Mouse (Mus musculus): ENCODE results near the gene Ms4a5. TPM values are rescaled to one million over a fixed set of nuclear protein-coding genes. Genes with fewer than 3 reads are reported as not detected.
"Not testable (repeated sequence)": the region's sequence is repeated elsewhere in the genome, so short reads cannot be mapped to it uniquely, and the experiment has no call there.

The Ms4a5 gene
- not detected in 2 replicates for polyA plus RNA-seq (2014; fragmentation: Nextera tagmentation; extraction: Ambion mirVana)

DNA sequence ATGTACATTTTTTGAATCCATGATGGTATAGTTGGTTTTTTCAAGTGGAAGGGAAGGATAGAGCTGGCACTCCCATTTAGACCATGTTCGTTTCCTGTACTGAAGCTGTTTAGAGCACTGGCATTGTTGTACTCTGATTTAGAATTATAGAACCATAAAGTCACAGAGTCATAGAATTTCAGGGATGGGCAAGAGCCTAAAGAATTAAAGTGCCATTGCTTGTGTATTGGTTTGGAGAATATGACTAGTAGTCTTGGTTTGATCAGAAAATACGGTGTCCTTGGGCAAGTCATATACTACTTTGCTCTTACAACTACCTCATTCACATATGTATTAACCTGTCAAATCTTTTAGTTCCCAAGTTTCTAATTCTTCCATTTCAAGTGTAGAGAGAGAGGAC is at the start of gene Ms4a5:
TSS of gene Ms4a5 (minus strand) at position 101 of the 400 bp plus-strand sequence.
- WGBS = 96% methylated on average over 2 of the region's 2 CpGs
- Histone ChIP-seq H3K27ac (ENCODE audit: low read depth, low read length) (no peak within 1 kb of the TSS), H3K27me3 (ENCODE audit: control insufficient read depth, insufficient read depth, low read length) (no peaks in the 10 kb centered on the region), H3K4me1 (ENCODE audit: control insufficient read depth, insufficient read depth, low read length) (no peaks in the 10 kb centered on the region), H3K36me3 (ENCODE audit: control insufficient read depth, insufficient read depth, low read length) (no peaks in the 10 kb centered on the region), H3K4me3 (ENCODE audit: low read length) (no peak within 1 kb of the TSS), H3K4me2 (replicated peaks; ENCODE audit: low read depth, low read length) (no peak within 1 kb of the TSS), H3K9me3 (ENCODE audit: control insufficient read depth, low read length) (no peaks in the 10 kb centered on the region), H3K9ac (ENCODE audit: low read depth, low read length) (no peak within 1 kb of the TSS)
- no peak for ATAC-seq (ENCODE audit: low FRiP score, low TSS enrichment)

DNA sequence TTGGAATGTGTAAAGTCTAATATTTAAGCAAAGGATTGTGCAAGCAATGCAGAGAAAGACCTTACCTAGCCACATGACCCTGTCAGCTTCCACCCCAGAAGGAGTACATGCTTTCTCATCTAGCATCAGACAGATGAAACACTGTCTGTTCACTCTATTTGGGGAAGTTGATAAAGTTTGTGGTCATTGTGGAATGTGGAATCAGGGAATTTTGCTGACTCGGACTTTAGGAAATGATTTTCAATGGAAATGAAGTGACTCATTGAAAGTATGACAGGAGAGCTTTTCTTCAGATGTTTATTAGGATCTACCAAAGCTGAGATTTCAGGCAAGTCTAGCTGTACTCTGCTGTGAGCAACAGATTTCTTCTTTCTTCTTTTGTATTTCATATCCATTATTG is 37.5 kb upstream of the Ms4a5 start:
- WGBS = 82% methylated on average over 1 of the region's 1 CpGs
- H3K27me3 ChIP-seq (ENCODE audit: control insufficient read depth, insufficient read depth, low read length) = no peaks in the 10 kb centered on the region
- H3K4me3 ChIP-seq (ENCODE audit: low read length) = no peak overlapping the region
- H3K36me3 ChIP-seq (ENCODE audit: control insufficient read depth, insufficient read depth, low read length) = no peaks in the 10 kb centered on the region
- H3K9me3 ChIP-seq (ENCODE audit: control insufficient read depth, low read length) = no peaks in the 10 kb centered on the region; the same call in 1 of the 2 replicates
- H3K4me1 ChIP-seq (ENCODE audit: control insufficient read depth, insufficient read depth, low read length) = no peaks in the 10 kb centered on the region
- ATAC-seq (ENCODE audit: low FRiP score, low TSS enrichment) = no peak
- no peak overlapping the region for H3K4me2 ChIP-seq (replicated peaks; ENCODE audit: low read depth, low read length)
- H3K9ac ChIP-seq (ENCODE audit: low read depth, low read length) = no peak overlapping the region
- H3K27ac ChIP-seq (ENCODE audit: low read depth, low read length) = no peak overlapping the region

DNA sequence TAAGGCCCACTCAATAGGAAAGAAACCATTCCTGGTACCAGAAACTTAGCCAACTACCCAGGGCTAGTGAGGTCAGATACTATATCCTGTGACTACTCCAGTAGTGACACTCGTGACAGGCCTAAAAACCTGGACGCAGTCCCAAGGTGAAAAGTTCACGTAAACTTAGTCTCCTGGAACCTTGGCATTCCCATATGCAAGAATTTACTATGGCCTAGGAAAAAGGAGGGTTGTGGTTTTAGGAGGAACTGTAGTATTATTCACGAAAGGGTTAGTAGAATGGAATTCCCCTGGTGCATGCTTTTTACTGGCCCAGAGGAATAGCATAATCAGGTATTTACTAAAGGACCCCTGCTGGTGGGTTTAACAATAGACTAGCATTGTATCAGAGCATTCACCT is 33.1 kb upstream of the Ms4a5 start:
- Histone ChIP-seq H3K27me3 (ENCODE audit: control insufficient read depth, insufficient read depth, low read length) (no peaks in the 10 kb centered on the region), H3K27ac (ENCODE audit: low read depth, low read length) (no peak overlapping the region), H3K4me1 (ENCODE audit: control insufficient read depth, insufficient read depth, low read length) (no peaks in the 10 kb centered on the region), H3K9ac (ENCODE audit: low read depth, low read length) (no peak overlapping the region), H3K4me2 (replicated peaks; ENCODE audit: low read depth, low read length) (no peak overlapping the region), H3K9me3 (ENCODE audit: control insufficient read depth, low read length) (no peaks in the 10 kb centered on the region; the same call in 1 of the 2 replicates), H3K4me3 (ENCODE audit: low read length) (no peak overlapping the region), H3K36me3 (ENCODE audit: control insufficient read depth, insufficient read depth, low read length) (no peaks in the 10 kb centered on the region)
- WGBS = 75% methylated on average over 4 of the region's 4 CpGs
- ATAC-seq (ENCODE audit: low FRiP score, low TSS enrichment) = no peak

DNA sequence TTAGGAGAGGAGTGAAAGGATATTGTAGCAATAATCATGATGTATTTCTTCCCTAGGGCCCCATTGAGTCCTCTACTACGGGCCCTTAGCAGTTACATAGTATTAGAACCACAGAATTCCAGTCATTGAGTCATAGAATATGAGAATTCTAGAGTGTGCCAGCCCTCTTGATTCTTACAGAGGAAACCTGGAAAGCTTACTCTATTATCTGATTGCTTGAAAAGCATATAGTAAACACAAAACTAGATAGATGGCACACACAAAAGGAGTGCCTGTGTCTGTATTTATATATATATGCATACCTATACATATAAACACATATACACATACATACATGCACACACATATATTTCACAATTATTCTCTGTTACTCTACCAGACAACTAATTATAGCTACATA is 30.7 kb upstream of the Ms4a5 start, which contains the start of gene Ms4a14:
TSS of gene Ms4a14 (minus strand) at position 101 of the 400 bp plus-strand sequence.
- H3K36me3 ChIP-seq (ENCODE audit: control insufficient read depth, insufficient read depth, low read length) = no peaks in the 10 kb centered on the region
- WGBS = 86% methylated on average over 1 of the region's 1 CpGs
- H3K27me3 ChIP-seq (ENCODE audit: control insufficient read depth, insufficient read depth, low read length) = no peaks in the 10 kb centered on the region
- no peak within 1 kb of the TSS for H3K4me3 ChIP-seq (ENCODE audit: low read length)
- H3K27ac ChIP-seq (ENCODE audit: low read depth, low read length) = no peak within 1 kb of the TSS
- H3K4me1 ChIP-seq (ENCODE audit: control insufficient read depth, insufficient read depth, low read length) = no peaks in the 10 kb centered on the region
- H3K4me2 ChIP-seq (replicated peaks; ENCODE audit: low read depth, low read length) = no peak within 1 kb of the TSS
- H3K9me3 ChIP-seq (ENCODE audit: control insufficient read depth, low read length) = no peaks in the 10 kb centered on the region; the same call in 1 of the 2 replicates
- no peak within 1 kb of the TSS for H3K9ac ChIP-seq (ENCODE audit: low read depth, low read length)
- no peak for ATAC-seq (ENCODE audit: low FRiP score, low TSS enrichment)

DNA sequence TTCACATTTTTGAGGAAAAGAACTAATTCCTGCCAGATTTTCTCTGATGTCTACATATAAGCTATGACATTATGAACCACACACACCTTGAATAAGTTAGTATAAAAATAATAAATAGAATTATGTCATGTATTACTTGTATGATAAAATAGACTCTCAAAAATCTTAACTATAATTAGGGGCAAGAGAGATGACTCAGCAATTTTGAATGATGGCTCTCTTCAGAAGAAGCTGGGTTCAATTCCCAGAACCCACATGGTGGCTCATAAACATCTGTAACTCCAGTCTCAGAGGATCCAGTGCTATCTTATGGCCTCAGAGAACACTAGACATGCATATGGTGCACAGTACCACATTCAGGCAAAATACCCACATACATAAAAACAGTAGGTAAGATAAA is 25.2 kb upstream of the Ms4a5 start:
- Histone ChIP-seq H3K9me3 (ENCODE audit: control insufficient read depth, low read length) (no peaks in the 10 kb centered on the region), H3K27me3 (ENCODE audit: control insufficient read depth, insufficient read depth, low read length) (no peaks in the 10 kb centered on the region), H3K4me1 (ENCODE audit: control insufficient read depth, insufficient read depth, low read length) (no peaks in the 10 kb centered on the region), H3K4me3 (ENCODE audit: low read length) (no peak overlapping the region), H3K9ac (ENCODE audit: low read depth, low read length) (no peak overlapping the region), H3K27ac (ENCODE audit: low read depth, low read length) (no peak overlapping the region), H3K4me2 (replicated peaks; ENCODE audit: low read depth, low read length) (no peak overlapping the region), H3K36me3 (ENCODE audit: control insufficient read depth, insufficient read depth, low read length) (no peaks in the 10 kb centered on the region)
- no peak for ATAC-seq (ENCODE audit: low FRiP score, low TSS enrichment)

DNA sequence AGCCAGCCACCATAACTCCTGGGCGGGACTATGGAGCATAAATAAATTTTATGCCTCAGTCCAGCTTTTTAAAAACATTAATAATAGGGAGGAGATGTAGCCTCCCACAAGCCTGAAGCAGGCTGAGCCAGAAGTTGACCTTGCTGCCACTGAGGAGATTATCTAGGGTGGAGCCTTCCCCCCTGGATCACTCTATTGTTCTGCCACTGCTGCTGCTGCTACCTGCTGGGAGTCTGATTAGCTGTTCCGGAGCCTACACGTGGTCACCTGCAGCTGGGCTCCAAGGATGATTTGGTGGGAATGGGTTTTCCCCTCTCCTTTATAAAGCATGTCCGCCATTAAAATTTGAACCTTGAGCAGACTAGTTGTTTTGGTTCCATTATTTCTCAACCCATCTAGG is 15.9 kb upstream of the Ms4a5 start:
- not testable (repeated sequence) for H3K4me2 ChIP-seq (replicated peaks; ENCODE audit: low read depth, low read length); ATAC-seq (ENCODE audit: low FRiP score, low TSS enrichment); H3K9me3 ChIP-seq (ENCODE audit: control insufficient read depth, low read length); H3K27ac ChIP-seq (ENCODE audit: low read depth, low read length); H3K4me1 ChIP-seq (ENCODE audit: control insufficient read depth, insufficient read depth, low read length); H3K36me3 ChIP-seq (ENCODE audit: control insufficient read depth, insufficient read depth, low read length); H3K4me3 ChIP-seq (ENCODE audit: low read length); H3K27me3 ChIP-seq (ENCODE audit: control insufficient read depth, insufficient read depth, low read length); H3K9ac ChIP-seq (ENCODE audit: low read depth, low read length)
- WGBS = 53% methylated on average over 4 of the region's 4 CpGs

DNA sequence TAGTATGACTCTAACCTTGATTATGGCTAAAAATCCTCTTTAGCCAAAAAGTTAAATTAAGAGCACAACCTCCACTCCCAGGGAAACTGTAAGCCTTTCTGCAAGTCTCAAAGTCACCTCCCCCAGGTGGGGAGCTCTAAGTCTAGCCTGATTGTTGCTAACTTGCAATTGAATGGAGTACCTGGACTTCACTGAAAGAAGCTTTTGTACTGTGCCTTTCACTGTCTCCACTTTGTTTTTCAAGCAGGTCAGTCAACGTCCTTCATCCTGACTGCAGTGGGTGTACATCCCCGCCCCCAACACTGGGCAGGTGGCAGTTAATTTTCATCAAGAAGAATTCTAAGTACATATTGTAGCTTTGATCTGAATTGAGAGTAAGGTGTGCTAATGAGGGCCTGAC is 15.3 kb upstream of the Ms4a5 start:
- 69% methylated on average over 2 of the region's 2 CpGs for WGBS
- H3K36me3 ChIP-seq (ENCODE audit: control insufficient read depth, insufficient read depth, low read length) = no peaks in the 10 kb centered on the region
- H3K27ac ChIP-seq (ENCODE audit: low read depth, low read length) = no peak overlapping the region
- H3K27me3 ChIP-seq (ENCODE audit: control insufficient read depth, insufficient read depth, low read length) = no peaks in the 10 kb centered on the region
- no peak for ATAC-seq (ENCODE audit: low FRiP score, low TSS enrichment)
- H3K9me3 ChIP-seq (ENCODE audit: control insufficient read depth, low read length) = no peaks in the 10 kb centered on the region
- no peak overlapping the region for H3K4me3 ChIP-seq (ENCODE audit: low read length)
- H3K9ac ChIP-seq (ENCODE audit: low read depth, low read length) = no peak overlapping the region
- no peak overlapping the region for H3K4me2 ChIP-seq (replicated peaks; ENCODE audit: low read depth, low read length)
- H3K4me1 ChIP-seq (ENCODE audit: control insufficient read depth, insufficient read depth, low read length) = no peaks in the 10 kb centered on the region

DNA sequence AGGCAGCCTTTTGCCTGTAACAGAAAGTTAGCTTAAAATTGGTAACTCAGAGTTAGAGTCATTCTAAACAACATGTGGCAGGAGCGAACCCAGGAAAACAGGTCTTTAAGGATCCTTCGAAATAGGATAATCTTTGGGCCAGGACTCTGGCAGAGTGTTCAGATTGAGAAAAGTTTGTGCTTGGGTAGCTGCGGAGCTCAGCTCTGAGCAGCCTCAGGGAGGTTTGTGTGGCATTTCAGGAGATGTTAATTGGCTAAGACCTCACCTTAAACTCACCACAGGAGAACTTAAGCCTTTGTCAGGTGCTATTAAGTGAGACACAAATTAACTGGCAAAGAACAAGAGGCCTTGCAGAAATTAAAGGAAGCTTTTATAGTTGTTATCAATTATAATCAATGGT is 9.9 kb upstream of the Ms4a5 start:
- not testable (repeated sequence) for H3K27ac ChIP-seq (ENCODE audit: low read depth, low read length); ATAC-seq (ENCODE audit: low FRiP score, low TSS enrichment); H3K9me3 ChIP-seq (ENCODE audit: control insufficient read depth, low read length); H3K36me3 ChIP-seq (ENCODE audit: control insufficient read depth, insufficient read depth, low read length); H3K4me1 ChIP-seq (ENCODE audit: control insufficient read depth, insufficient read depth, low read length); H3K9ac ChIP-seq (ENCODE audit: low read depth, low read length); H3K27me3 ChIP-seq (ENCODE audit: control insufficient read depth, insufficient read depth, low read length)
- WGBS = 12% methylated on average over 3 of the region's 3 CpGs
- H3K4me2 ChIP-seq (replicated peaks; ENCODE audit: low read depth, low read length) = peak overlapping the region; percentile 46
- H3K4me3 ChIP-seq (ENCODE audit: low read length) = peak overlapping the region; percentile 35; the same call in 1 of the 2 replicates

DNA sequence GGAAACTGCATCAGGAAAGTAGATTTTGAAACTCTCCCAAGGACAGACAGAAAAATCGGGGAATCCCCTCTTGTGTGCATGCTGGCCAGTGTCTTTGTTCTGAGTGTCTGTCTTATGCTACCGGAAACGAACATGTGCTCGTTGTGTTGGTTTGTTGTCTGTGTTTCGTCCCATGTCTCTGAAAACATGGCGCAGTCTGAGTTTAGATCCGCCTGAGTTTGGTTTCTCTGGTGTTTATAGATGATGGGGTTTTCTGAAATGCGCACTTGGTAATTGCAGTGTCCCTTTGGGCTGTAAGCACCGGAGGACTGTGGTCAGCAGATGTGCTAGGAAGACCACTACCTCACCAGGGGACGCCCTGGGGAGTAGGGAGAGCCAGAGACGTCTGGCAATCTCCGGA is 9.3 kb upstream of the Ms4a5 start:
- 10% methylated on average over 12 of the region's 12 CpGs for WGBS
- H3K9ac ChIP-seq (ENCODE audit: low read depth, low read length) = peak overlapping the region; percentile 51; the same call in 1 of the 2 replicates
- no peaks in the 10 kb centered on the region for H3K27me3 ChIP-seq (ENCODE audit: control insufficient read depth, insufficient read depth, low read length)
- H3K4me2 ChIP-seq (replicated peaks; ENCODE audit: low read depth, low read length) = peak overlapping the region; percentile 46
- H3K9me3 ChIP-seq (ENCODE audit: control insufficient read depth, low read length) = no peaks in the 10 kb centered on the region
- no peaks in the 10 kb centered on the region for H3K4me1 ChIP-seq (ENCODE audit: control insufficient read depth, insufficient read depth, low read length)
- peak overlapping the region; percentile 35 for H3K4me3 ChIP-seq (ENCODE audit: low read length)
- H3K27ac ChIP-seq (ENCODE audit: low read depth, low read length) = no peak overlapping the region
- H3K36me3 ChIP-seq (ENCODE audit: control insufficient read depth, insufficient read depth, low read length) = no peaks in the 10 kb centered on the region
- ATAC-seq (ENCODE audit: low FRiP score, low TSS enrichment) = no peak
